Mouse (Mus musculus) midbrain, embryonic 14.5 days (tissue): ENCODE results near the gene Mybpc1. TPM values are rescaled to one million over a fixed set of nuclear protein-coding genes. Genes with fewer than 3 reads are reported as not detected.
"Not testable (repeated sequence)": the region's sequence is repeated elsewhere in the genome, so short reads cannot be mapped to it uniquely, and the experiment has no call there.

Experiments
- ATAC-seq: fragments of 200-750 bp; cut with Nextera tagmentation; 2 replicates; pipeline ENCODE4 v1.8.0; 2017; ENCODE audit warnings: moderate number of reproducible peaks, moderate library complexity; ENCODE audit not compliant: low FRiP score, low TSS enrichment
- DNase-seq: peaks from one replicate; pipeline ENCODE4 v3.0.0-alpha.2; 2015
- H3K27ac ChIP-seq: fragments of 300-500 bp; sonication (generic); replicated peaks from 2 replicates; pipeline ENCODE4 v1.5.1; 2014; ENCODE audit warnings: mild to moderate bottlenecking, low read depth, low read length, moderate library complexity
- H3K27me3 ChIP-seq: fragments of 300-500 bp; sonication (generic); 2 replicates; pipeline ENCODE4 v1.6.1; 2014; ENCODE audit warnings: low read length, control low read depth, mixed read lengths; ENCODE audit not compliant: control insufficient read depth, insufficient read depth
- H3K36me3 ChIP-seq: fragments of 300-500 bp; sonication (generic); 2 replicates; pipeline ENCODE4 v1.6.1; 2014; ENCODE audit warnings: low read length, control low read depth; ENCODE audit not compliant: control insufficient read depth, insufficient read depth
- H3K4me1 ChIP-seq: fragments of 300-500 bp; sonication (generic); 2 replicates; pipeline ENCODE4 v1.6.1; 2014; ENCODE audit warnings: mild to moderate bottlenecking, antibody characterized with exemption, low read length, control low read depth; ENCODE audit not compliant: control insufficient read depth, insufficient read depth
- H3K4me2 ChIP-seq: fragments of 300-500 bp; sonication (generic); 2 replicates; pipeline ENCODE4 v1.6.1; 2014; ENCODE audit warnings: mild to moderate bottlenecking, low read length, moderate library complexity
- H3K4me3 ChIP-seq: fragments of 300-500 bp; sonication (generic); replicated peaks from 2 replicates; pipeline ENCODE4 v1.5.1; 2014; ENCODE audit warnings: low read depth, low read length
- H3K9ac ChIP-seq: fragments of 300-500 bp; sonication (generic); replicated peaks from 2 replicates; pipeline ENCODE4 v1.6.1; 2014; ENCODE audit warnings: mild to moderate bottlenecking, low read length, moderate library complexity
- H3K9me3 ChIP-seq: fragments of 300-500 bp; sonication (generic); 2 replicates; pipeline ENCODE4 v1.6.1; 2016; ENCODE audit warnings: low read length, control low read depth, mixed read lengths; ENCODE audit not compliant: control insufficient read depth
- WGBS: fragments of 180-500 bp; shearing (Covaris S2); extraction: QIAGEN DNeasy Blood & Tissue Kit; methylation state at CpG from one replicate; pipeline ENCODE4 v1.1.7; 2014; 5-methylcytosine and 5-hydroxymethylcytosine counted together
- polyA plus RNA-seq: library from polyadenylated mRNA; unstranded; fragments of >200 nt; fragmentation: Nextera tagmentation; extraction: Ambion mirVana; gene quantifications from 2 replicates; pipeline ENCODE4 v1.2.1, GENCODE M21; 2014

Mybpc1 gene
- polyA plus RNA-seq, 1 experiment from 2014 or later, result 4.1 TPM

DNA sequence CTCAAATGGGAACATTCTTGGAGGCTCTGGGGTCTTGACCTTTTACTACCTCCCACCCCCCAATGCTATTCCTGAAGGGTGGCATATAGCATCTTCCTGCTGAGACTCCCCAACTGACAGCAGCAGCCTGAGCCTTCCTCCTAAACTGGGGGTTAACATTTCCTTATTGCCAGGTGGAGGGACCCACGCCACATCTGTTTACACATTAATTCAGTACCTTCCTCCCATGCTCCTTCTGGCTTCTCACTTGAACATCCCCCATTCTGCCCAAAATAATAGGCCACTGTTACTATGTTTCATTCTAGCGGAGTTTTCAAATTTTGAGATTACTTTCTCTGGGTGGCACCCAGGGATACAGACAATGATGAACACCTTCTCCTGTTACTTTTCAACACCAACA, 80.9 kb downstream of the Mybpc1 start:
- Histone ChIP-seq H3K27ac (no peak overlapping the region), H3K9ac (no peak overlapping the region), H3K4me3 (no peak overlapping the region), H3K9me3 (no peaks in the 10 kb centered on the region), H3K36me3 (no peaks in the 10 kb centered on the region), H3K4me1 (no peaks in the 10 kb centered on the region), H3K27me3 (no peaks in the 10 kb centered on the region), H3K4me2 (no peak overlapping the region)
- ATAC-seq (no peak), DNase-seq (no peak)
- WGBS, result 84% methylated on average over 2 of the region's 2 CpGs

GRCm38 (mm10) chr10:88523212-88523611, 81.7 kb downstream of the Mybpc1 start:
- no peak for ATAC-seq
- no peak overlapping the region for H3K4me2 ChIP-seq
- WGBS, result 77% methylated on average over 1 of the region's 1 CpGs
- H3K36me3 ChIP-seq, result no peaks in the 10 kb centered on the region
- no peak overlapping the region for H3K4me3 ChIP-seq
- H3K27me3 ChIP-seq, result no peaks in the 10 kb centered on the region
- no peaks in the 10 kb centered on the region for H3K9me3 ChIP-seq
- no peak for DNase-seq
- no peak overlapping the region for H3K27ac ChIP-seq
- no peak overlapping the region for H3K9ac ChIP-seq
- no peaks in the 10 kb centered on the region for H3K4me1 ChIP-seq

- no peaks in the 10 kb centered on the region for H3K27me3 ChIP-seq
- H3K4me1 ChIP-seq, result no peaks in the 10 kb centered on the region
- H3K4me2 ChIP-seq, result no peak overlapping the region
- no peaks in the 10 kb centered on the region for H3K9me3 ChIP-seq
- H3K36me3 ChIP-seq, result no peaks in the 10 kb centered on the region
- no peak overlapping the region for H3K4me3 ChIP-seq
- ATAC-seq, result no peak
- no peak overlapping the region for H3K27ac ChIP-seq
- H3K9ac ChIP-seq, result no peak overlapping the region
- no peak for DNase-seq
- WGBS, result 89% methylated on average over 8 of the region's 8 CpGs
Measured at GRCm38 (mm10) chr10:88522795-88523194, 82.2 kb downstream of the Mybpc1 start.

- not testable (repeated sequence) for H3K36me3 ChIP-seq, H3K27ac ChIP-seq, ATAC-seq, H3K4me1 ChIP-seq, H3K27me3 ChIP-seq, H3K9ac ChIP-seq, H3K4me2 ChIP-seq, DNase-seq, H3K4me3 ChIP-seq, H3K9me3 ChIP-seq
- 95% methylated on average over 7 of the region's 7 CpGs for WGBS
Measured at GRCm38 (mm10) chr10:88515049-88515448, 89.9 kb downstream of the Mybpc1 start.

DNA sequence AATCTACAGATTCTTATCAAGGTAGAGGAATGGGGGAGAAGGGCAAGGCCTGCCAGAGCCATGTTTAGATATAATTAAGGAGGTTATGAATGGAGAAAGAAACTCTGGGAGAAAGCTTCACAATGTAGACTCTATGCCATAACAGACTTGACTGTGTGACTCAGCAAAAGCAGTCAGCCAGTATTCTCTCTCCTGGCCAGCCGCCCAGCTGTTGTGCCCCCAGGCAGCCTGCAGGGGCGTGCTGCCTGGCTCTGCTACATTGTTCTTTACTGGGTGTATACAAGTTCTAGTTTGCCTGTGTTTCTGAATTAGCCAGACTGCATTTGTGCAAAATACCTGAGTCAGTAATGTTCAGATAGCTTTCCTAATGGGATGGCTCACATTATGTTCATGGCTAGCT, 90.5 kb downstream of the Mybpc1 start:
- WGBS, result 58% methylated on average over 2 of the region's 2 CpGs
- Histone ChIP-seq H3K27ac (no peak overlapping the region), H3K4me1 (no peaks in the 10 kb centered on the region), H3K4me3 (no peak overlapping the region), H3K36me3 (no peaks in the 10 kb centered on the region), H3K27me3 (no peaks in the 10 kb centered on the region), H3K4me2 (no peak overlapping the region), H3K9ac (no peak overlapping the region), H3K9me3 (no peaks in the 10 kb centered on the region)
- DNase-seq (no peak), ATAC-seq (no peak)

DNA sequence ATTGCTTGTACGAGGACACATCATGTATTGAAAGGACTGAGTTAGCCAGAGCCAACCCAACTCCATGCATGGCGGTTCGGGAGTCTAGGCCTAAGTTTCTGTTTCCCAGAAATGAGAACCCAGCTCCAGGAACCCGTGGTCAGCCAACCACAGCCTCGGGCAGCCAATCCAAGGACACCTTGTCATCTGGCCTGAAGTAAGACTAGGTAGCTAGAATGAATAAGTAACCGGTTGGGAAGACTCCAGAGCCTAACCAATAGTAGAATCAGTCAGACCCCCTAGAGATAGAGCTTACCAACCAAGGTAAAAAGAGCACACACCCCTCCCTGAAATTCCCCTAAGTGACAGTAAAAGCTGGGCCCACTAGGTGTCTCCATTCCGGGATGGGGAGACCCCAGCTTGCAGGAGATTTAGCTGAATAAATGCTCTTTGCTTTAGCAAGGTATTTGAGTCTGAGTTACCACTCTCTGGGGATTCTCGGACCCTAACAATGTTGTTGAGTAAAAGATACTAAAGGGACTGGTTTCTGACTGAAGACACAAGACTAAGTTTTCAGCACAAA, 91.3 kb downstream of the Mybpc1 start:
- no peak for DNase-seq
- Histone ChIP-seq H3K9me3 (no peaks in the 10 kb centered on the region), H3K4me3 (no peak overlapping the region), H3K9ac (no peak overlapping the region), H3K27ac (no peak overlapping the region), H3K36me3 (no peaks in the 10 kb centered on the region), H3K27me3 (no peaks in the 10 kb centered on the region), H3K4me2 (no peak overlapping the region), H3K4me1 (no peaks in the 10 kb centered on the region)
- 71% methylated on average over 8 of the region's 8 CpGs for WGBS
- ATAC-seq, result no peak

DNA sequence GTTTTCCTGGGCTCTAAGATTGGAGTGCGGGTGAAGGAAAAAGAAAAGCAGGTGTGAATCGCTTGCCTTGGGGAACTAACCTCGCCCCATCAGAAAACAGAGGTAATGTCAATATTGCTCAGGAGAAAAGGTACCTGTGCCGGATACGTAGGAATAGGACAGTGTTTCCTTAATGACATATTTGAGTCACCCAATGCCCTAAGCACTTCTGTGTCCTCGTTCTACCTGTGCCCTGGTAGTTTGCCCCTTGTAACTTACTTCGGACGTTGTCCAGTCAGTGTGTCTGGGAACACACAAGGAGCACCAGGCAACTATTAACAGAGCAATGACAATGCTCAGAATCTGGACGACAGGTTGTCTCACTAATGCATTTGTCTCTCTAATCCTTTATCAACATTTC, 93.6 kb downstream of the Mybpc1 start:
- no peak for ATAC-seq
- H3K4me3 ChIP-seq, result no peak overlapping the region
- H3K9me3 ChIP-seq, result no peaks in the 10 kb centered on the region
- no peaks in the 10 kb centered on the region for H3K27me3 ChIP-seq
- no peak overlapping the region for H3K27ac ChIP-seq
- no peaks in the 10 kb centered on the region for H3K36me3 ChIP-seq
- no peak for DNase-seq
- 90% methylated on average over 9 of the region's 9 CpGs for WGBS
- H3K4me2 ChIP-seq, result no peak overlapping the region
- H3K4me1 ChIP-seq, result no peaks in the 10 kb centered on the region
- no peak overlapping the region for H3K9ac ChIP-seq

- no peaks in the 10 kb centered on the region for H3K4me1 ChIP-seq
- H3K4me2 ChIP-seq, result no peak overlapping the region
- no peaks in the 10 kb centered on the region for H3K9me3 ChIP-seq
- no peaks in the 10 kb centered on the region for H3K36me3 ChIP-seq
- no peak overlapping the region for H3K4me3 ChIP-seq
- H3K27me3 ChIP-seq, result no peaks in the 10 kb centered on the region
- DNase-seq (no peak), ATAC-seq (no peak)
- H3K9ac ChIP-seq, result no peak overlapping the region
- no peak overlapping the region for H3K27ac ChIP-seq
- WGBS, result 81% methylated on average over 12 of the region's 12 CpGs
Measured at GRCm38 (mm10) chr10:88510503-88511271, 94.3 kb downstream of the Mybpc1 start.

GRCm38 (mm10) chr10:88507691-88508143, 97.2 kb downstream of the Mybpc1 start:
- Histone ChIP-seq H3K4me1 (peaks cover 5% of the 10 kb centered on the region), H3K4me3 (no peak overlapping the region), H3K9ac (no peak overlapping the region), H3K36me3 (no peaks in the 10 kb centered on the region), H3K4me2 (no peak overlapping the region), H3K27me3 (no peaks in the 10 kb centered on the region), H3K27ac (no peak overlapping the region), H3K9me3 (no peaks in the 10 kb centered on the region)
- WGBS, result 88% methylated on average over 7 of the region's 7 CpGs
- ATAC-seq (no peak), DNase-seq (no peak)
